Mouse (Mus musculus) T-helper 1 cell (primary cell): ENCODE measurements around the gene Optn.

Experiments used
- in situ Hi-C: fragments of 300-600 bp; cut with MboI, MseI; formaldehyde crosslinking; loops from one replicate; pipeline ENCODE4 v1.15.1; 2025; ENCODE audit warnings: high pct_unique_total_duplicates

Gene Optn

DNA sequence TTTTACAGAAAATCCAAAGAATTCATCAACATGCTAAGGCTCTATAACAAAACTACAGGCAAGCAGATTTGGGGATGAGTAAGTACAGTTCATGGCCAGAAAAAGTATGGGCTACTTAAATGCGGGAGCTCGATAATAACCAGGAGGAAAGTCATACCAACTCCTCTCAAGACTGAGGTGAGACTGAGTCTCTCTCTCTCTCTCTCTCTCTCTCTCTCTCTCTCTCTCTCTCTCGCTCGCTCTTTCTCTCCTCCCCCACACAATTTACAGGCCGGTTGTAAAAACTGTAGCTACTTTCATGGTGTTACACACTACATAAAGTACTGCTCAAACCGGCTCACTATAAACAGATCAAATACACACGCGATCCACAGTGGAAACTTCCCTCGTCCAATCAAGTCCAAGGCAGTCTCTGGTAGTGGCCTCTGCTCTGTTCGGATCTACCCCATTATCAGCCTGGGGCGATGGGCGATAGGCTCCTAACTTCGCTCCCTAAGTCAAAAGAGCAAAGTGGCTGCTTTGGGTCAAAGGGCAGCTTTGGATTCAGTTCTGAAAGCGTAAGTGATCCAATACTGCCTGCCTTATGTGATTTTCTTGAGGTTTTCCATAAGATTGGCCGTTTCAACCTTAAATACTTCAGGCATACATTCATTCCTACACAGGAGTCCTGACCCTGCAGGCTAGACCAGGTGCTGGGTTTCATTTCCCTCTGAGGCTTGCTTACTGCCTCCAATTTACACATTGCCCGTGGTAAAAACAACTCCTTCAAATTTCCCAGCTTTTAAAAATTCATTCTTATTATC lies 1.2 kb downstream of the Optn start:
- in situ Hi-C loops = no loop called here

GRCm38 (mm10) chr2:5061133-5061708 lies 2.6 kb downstream of the Optn start:
- in situ Hi-C loops = no loop called here

DNA sequence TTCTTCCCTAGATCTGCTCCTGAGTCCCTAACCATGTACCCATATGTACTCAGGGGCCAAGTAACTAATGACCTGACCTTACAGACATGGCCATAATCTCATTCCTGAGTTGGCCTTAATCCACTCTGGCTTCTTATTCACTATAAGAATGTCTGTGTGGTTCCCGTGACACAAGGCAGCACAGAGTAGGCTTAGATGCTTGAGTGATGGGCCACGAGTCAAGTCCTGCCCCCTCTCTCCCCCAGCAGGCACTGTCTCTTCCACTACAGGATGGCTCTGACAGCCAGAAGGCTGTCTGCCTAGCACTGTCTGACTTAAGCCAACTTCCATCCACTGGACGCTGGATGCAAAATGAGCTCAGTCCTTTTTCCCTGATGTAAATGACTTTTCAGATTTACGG lies 3.9 kb downstream of the Optn start:
- in situ Hi-C loops = no loop called here

GRCm38 (mm10) chr2:5058436-5058835 lies 5.4 kb downstream of the Optn start:
- in situ Hi-C loops = no loop called here

DNA sequence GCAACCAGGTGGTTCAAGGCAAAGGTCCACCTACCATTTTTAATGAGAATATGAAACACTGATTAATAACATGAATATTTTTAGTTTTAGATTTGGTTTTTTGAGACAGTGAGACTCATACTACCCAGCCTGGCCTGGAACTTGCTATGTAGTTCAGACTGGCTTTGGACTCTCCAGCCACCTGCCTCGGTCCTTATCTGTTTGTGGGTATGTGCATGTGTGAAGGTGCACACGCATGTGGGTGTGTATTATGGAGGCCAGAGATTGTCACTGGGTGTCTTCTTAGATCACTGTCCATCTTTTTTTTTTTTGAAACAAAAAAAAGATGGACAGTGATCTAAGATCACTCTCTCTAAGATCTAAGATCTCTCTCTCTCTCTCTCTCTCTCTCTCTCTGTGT lies 13.3 kb downstream of the Optn start:
- in situ Hi-C loops = no loop called here

DNA sequence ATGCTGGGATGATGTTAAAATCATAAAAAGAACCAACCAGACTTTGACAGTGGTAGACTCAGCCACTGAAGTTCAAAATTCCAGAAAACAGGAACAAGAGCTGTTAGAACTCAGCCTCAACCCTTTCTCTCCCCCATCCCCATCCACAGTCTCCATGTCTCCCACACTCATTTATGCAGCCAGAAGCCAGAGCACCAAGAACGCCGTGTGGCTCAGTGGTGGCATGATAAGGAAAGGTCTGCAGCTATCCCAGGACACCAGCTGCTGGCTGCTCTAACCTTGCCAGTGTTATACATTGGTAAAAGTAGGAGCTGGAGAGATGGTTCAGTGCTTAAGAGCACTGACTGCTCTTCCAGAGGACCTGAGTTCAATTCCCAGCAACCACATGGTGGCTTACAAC lies 16.8 kb downstream of the Optn start:
- in situ Hi-C loops = no loop called here

GRCm38 (mm10) chr2:5045269-5045965 lies 18.4 kb downstream of the Optn start:
- in situ Hi-C loops = no loop called here

DNA sequence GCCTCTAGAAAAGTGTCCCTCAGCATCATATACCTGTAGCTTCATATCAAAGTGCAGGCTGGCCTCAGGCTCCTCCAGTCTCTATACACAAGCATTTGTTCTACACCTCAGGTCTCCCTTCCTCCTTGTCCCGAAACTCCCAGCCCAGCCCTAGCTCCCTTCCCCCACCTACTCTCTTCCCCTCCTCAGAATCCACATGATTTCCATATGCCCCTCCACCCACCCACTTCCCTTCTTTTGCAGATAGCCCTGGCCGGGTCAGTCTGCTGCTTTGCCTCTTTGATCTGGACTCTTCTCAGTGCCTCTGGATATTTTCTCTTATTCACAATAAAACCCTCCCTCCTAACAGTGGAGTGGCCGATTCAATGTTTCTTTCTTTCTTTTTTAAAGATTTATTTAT lies 19.5 kb downstream of the Optn start:
- in situ Hi-C loops = no loop called here

DNA sequence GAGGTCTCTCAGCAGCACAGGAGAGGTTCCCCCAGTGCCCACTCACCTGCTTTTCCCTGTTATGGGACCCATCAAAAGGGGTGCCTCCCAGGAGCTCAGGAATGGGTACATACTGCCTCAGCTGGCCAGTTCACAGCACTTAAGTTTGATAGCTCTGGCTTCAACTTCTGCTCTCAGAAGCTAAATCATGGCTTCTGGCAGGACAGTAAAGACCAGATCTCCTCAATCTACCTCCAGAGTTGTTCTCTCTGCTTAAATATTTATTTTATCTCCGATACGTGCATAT lies 20.4 kb downstream of the Optn start:
- in situ Hi-C loops = no loop called here

- in situ Hi-C loops = no loop called here
Observed at GRCm38 (mm10) chr2:5042616-5043475, 21.0 kb downstream of the Optn start.

GRCm38 (mm10) chr2:5041854-5042253 lies 22.0 kb downstream of the Optn start:
- in situ Hi-C loops = no loop called here

DNA sequence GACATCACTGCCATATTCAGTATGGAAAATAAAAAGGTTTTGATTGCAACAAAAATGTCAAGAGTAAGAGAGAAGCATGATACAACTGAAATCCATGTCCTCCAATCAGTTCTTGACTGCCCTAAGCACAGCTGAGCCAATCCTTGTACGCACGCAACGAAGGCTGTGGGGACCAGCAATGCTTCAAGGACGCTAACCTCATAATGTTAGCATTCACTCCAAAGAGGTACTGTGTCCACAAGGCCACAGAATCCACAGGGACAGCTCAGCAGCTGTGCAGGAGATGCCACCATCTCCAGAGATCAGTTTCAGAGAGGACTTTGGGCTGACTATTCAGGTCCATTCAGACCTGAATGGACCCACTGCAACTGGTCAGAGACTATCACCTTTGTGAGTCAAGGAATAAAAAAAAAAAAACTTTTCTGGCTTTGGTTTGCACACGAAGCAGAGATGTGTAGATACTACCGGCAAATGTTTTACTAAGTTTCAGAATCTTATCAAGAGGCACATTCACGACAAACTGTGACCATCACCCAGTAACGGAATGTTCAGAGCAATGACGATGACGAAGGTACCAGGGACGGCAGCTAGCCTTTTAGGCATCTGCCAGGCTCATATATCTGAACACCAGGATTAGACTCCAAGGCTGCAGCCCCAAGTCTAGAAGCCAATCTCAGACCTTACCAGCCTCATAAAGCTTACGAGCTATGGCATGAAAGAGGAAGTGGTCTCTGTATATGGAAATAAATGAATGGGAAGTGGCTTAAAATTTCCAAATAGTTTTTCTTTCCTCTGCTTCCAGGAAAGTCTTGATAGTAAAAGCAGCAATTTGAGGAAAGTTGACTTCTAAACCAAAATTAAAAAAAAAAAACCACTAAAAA lies 23.3 kb downstream of the Optn start:
- in situ Hi-C loops = no loop called here

- in situ Hi-C loops = no loop called here
Observed at GRCm38 (mm10) chr2:5039350-5040170, 24.3 kb downstream of the Optn start.

DNA sequence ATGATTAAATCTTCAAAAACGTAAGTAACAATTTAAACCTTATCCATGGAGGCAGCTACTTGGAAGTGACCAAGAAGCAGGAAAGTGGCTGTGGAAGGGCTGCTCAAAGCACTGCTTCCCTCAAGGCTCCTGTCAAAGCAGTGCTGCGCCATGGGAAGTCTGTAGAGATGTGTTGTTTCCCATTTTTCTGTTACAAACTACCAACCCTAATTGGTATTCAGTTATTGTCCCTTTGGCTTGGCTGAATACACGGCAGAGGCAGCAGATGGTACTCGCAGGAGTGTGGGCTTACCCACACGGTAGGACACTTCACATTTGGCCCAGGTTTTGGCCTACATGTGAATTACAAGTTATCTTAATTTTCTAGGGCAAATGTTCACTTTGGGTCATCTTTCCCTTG lies 25.5 kb downstream of the Optn start:
- in situ Hi-C loops = no loop called here

- in situ Hi-C loops = no loop called here
Observed at GRCm38 (mm10) chr2:5037390-5037789, 26.5 kb downstream of the Optn start.

DNA sequence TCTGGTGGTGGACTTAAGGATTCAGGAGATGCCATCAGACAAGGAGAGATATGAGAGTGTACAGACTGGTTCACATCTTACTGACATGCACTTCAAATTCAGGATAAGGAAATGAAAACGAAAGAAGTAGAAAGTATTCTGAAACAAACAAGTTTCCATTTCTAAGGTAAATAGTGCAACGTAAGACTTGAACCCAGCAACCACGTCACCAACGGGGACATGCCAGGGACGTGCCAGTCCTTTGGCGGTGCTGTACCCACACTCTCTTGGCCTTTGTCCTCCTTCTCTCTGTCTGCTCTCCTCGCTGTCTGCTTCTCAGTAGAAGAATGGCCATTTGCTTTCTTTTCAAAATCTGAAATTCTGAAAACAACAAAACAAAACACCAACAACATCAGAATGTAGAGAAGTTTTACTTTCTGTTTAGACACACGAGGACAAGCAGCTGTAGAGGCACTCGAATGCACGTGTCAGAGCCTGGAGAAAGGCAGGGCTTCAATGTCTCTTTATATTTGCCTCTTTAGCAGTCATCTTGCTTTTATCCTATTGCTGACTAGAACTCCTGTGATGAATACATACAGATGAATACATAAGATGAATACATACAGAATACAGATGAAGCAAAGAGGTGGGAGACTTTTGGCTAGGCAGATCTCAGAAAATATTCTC lies 27.3 kb downstream of the Optn start:
- in situ Hi-C loops = no loop called here

DNA sequence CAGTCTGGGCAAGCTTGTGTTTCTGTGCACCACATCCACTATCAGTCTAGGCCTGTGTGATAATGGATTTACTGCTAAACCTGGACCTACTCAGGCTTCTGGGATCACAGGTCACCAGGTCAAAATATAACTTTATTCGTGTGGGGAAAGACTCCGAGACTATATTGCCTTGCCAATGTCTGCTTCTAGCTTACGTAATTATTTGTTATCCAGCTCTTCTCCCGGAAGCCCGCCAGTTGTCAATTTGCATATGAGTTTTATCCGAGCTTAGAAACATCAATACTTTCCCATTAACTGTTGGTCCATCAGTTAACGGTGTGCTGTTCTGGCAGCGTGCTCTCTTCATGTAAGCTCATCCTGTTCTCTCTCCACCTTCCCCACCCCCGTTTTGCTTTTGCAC lies 28.6 kb downstream of the Optn start:
- in situ Hi-C loops = no loop called here

DNA sequence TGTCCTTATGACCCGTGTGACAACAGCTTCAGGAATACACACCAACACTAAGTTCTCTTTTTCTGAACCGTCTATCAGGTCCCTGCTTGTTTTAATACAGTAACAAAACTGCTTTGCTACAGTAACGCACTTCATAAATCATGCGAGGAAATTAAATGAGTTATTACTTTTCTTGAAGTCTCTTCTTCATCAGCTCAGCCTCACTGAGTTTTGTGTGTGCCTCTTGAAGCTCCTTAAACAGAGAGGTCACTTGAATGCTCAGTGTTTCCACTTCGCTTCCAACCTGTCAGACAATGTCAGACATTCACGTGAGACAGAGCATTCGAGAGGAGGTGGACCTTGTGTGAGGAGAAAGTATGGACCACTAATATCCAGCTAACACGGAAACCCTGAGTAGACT lies 29.1 kb downstream of the Optn start:
- in situ Hi-C loops = no loop called here

- in situ Hi-C loops = no loop called here
Observed at GRCm38 (mm10) chr2:5033546-5034420, 30.1 kb downstream of the Optn start.
